Mouse (Mus musculus) megakaryocyte progenitor cell, adult 5-6 weeks (primary cell): ENCODE measurements around the gene Parp16. TPM values are rescaled to one million over a fixed set of nuclear protein-coding genes. Genes with fewer than 3 reads are reported as not detected.
"Not testable (repeated sequence)": the region's sequence is repeated elsewhere in the genome, so short reads cannot be mapped to it uniquely, and the experiment has no call there.

ENCODE experiments used
- ATAC-seq: replicated peaks from 2 replicates; pipeline ENCODE4 v1.8.0; 2016; ENCODE audit warnings: mild to moderate bottlenecking, moderate TSS enrichment, inconsistent platforms; ENCODE audit not compliant: poor library complexity
- total RNA-seq, 2 experiments: library from RNA; stranded (forward) in 1 of 2; stranded (reverse) in 1 of 2; fragments of 157-497, 149-512 nt in 1 of 2; fragments of 200-1000 nt in 1 of 2; gene quantifications; 2 replicates each; pipeline versions ENCODE4 v1.2.3 to v1.2.4; 2015 to 2017

The Parp16 gene
- total RNA-seq, 2 experiments from 2014 or later = 2.8 to 3.3 TPM

DNA sequence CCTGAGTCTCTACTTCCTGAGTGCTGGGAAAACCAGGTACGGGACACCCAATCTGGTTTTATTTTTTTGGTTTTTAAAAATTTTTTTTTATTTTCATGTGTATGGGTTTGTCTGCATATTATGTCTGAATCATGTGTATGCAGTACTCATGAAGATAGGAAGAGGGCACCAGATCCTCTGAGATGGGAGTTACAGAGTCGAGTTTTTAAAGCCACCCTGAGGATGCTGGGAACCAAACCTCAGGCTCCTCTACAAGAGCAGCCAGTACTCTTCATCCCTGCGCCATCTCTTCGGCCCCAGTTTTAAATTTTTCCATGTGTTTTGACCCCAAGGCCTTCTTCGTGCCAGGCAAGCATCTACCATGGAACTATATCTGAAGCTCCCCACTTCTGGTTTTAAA lies 44.6 kb downstream of the Parp16 start:
- ATAC-seq = no peak

DNA sequence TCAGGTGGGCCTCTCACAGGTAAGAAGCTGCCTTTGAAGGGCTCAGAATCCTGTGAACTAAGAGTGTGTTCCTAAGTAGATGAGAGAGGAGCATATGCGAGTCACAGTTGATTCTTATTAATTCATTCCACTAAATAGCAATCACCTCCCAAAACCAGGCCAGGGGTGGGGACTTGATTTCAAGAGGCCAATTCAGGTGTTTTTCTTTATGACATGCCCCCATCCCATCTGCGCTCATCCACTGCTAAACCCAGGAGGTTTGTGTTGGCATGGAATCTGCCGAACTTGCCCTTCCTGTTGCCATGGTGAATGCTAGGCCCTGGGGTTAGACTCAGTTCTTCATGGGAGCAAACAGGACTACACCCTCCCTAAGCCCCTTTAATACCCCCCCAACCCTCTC lies 45.4 kb downstream of the Parp16 start:
- ATAC-seq = no peak

DNA sequence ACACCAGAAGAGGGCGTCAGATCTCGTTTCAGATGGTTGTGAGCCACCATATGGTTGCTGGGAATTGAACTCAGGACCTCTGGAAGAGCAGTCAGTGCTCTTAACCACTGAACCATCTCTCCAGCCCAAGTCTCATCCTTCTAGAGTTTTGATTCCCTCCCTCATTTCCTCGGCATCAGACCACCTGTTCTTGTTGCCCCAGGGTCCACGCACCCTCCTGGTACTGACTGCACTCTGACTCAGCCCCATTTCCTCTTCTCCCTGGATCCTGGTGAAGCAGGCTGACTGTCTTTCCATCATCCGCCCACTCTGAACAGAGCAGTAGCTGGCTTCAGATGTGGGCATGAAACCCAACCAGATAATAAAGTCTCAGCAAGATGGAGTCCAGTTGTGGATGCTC lies 46.8 kb downstream of the Parp16 start:
- no peak for ATAC-seq

- no peak for ATAC-seq
These were observed 48.1 kb downstream of the Parp16 start for GRCm38 (mm10) chr9:65243249-65243648.

GRCm38 (mm10) chr9:65244036-65244806 lies 49.1 kb downstream of the Parp16 start:
- ATAC-seq = no peak

DNA sequence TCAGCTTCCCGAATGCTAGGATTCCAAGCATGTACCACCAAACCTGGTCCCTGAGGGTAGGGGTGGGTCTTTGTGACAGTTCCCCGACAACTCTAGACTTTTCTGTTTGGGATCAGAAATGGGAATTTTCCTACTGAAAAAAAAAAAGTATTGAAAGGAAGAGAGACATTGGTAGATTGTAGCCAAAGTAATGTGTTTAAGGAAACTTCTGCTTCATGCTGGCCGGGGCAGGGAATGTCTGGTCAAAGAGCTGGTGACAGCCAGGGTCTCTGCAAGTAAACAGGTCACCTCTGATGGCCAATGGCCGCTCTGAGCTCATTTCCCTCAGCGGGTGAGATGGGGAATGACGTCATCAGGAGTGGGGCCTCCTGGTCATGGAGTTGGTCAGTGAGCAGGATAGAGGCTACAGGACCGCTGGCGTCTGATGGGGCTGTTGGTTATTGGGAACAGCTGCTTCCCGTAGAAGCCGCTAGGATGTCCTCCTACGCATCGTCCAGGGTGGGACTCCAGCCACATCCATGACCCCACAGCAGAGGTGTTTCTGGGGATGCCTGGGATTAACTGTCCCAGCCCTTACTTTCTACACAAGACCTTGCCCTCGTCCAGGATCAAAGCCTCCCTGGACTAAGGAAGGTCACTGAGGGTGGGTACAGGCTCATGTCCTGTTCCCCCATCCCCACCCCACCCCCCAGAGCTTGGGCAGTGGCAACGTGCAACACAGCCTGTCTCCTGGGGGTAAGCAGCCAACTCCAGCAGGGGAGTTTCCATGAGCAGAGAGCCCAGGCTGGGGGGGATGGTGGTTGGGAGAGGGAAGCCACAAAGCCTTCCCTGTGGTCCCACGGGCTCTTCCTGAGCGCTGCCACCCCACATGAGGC lies 52.6 kb downstream of the Parp16 start:
- ATAC-seq = no peak

- ATAC-seq = no peak
These were observed 53.2 kb downstream of the Parp16 start for GRCm38 (mm10) chr9:65248377-65248690.

DNA sequence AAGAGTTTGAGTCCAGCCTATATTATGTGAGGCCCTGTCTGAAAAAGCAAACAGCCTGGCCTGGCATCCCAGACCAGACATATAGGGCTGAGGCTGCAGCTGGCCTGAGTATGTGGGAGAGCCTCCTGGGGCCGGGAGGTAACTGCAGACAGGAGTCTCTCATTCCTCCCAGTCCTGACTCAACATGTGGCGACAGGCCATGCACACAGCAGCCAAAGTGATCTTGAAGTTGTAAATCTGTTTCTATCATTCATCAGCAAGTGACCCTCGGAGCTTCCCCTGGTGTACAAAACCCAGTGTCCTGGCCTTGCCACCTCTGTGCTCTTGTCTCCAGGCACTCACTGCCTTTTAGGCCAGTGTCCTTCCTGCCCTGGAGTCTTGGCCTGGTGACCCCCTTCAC lies 56.9 kb downstream of the Parp16 start:
- no peak for ATAC-seq

GRCm38 (mm10) chr9:65255906-65256600 lies 60.9 kb downstream of the Parp16 start:
- ATAC-seq = no peak

GRCm38 (mm10) chr9:65257218-65257910 lies 62.2 kb downstream of the Parp16 start:
- no peak for ATAC-seq

DNA sequence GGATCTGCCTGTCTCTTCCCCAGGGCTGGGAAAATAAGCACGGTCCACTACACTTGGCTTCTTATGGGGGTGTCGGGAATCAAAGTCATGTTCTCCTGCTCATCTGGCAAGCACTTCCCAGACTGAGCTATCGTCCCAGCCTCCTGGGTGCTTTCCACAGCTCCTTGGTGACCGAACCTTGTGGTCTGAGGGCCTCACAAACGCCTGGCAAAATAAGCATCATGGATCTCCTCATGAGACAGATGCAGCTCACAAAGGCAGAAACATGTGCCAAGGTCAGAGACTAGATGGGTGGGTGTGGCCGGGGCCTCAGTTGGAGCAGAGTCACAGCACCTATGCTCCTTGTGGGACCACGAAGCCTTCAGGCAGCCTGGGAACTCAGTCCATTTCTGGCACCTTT lies 64.2 kb downstream of the Parp16 start:
- no peak for ATAC-seq

- no peak for ATAC-seq
These were observed 66.6 kb downstream of the Parp16 start for GRCm38 (mm10) chr9:65261591-65262230.

DNA sequence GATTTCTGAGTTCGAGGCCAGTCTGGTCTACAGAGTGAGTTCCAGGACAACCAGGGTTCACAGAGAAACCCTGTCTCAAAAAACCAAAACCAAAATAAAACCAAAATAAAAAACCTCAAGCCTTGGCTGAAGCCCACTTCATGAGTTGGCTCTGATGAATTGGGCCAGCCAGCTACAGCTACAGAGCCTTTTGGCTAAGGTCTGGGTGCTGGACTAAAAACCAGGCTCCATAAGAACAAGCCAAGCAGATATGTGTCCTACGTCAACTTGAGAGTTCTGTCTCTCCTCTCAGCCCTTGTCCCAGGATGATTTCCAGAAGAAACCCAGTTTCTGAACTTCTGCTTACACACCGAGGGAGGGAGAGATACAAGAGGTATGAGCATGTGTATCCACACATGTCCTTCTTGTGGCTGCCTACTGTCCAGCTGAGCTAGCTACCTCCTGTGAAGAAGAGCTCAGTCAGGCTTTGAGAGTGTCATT lies 67.5 kb downstream of the Parp16 start:
- no peak for ATAC-seq

DNA sequence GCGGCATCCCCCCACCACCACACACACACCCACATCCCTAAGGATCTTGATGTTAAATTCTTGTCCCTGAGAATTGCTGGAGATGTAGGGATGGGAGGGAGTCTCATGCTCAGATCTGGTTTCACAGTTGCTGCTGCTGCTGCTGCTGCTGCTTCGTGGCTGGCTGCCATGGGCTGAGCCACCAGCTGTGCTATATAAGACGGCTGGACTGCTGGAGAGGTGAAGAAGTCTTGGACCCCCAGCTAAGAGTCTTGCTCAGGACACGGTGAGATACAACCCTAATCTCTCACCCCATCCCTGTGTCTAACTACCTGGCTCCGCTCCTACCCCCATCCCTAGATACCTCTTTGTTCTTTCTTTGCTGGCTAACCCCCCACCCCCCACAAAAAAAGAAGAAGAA lies 69.8 kb downstream of the Parp16 start, which contains the start of gene Cilp:
Cilp (plus strand) TSS at position 222 of the 400 bp plus-strand sequence.
- no peak for ATAC-seq

GRCm38 (mm10) chr9:65267742-65268515 lies 72.8 kb downstream of the Parp16 start:
- ATAC-seq = no peak

DNA sequence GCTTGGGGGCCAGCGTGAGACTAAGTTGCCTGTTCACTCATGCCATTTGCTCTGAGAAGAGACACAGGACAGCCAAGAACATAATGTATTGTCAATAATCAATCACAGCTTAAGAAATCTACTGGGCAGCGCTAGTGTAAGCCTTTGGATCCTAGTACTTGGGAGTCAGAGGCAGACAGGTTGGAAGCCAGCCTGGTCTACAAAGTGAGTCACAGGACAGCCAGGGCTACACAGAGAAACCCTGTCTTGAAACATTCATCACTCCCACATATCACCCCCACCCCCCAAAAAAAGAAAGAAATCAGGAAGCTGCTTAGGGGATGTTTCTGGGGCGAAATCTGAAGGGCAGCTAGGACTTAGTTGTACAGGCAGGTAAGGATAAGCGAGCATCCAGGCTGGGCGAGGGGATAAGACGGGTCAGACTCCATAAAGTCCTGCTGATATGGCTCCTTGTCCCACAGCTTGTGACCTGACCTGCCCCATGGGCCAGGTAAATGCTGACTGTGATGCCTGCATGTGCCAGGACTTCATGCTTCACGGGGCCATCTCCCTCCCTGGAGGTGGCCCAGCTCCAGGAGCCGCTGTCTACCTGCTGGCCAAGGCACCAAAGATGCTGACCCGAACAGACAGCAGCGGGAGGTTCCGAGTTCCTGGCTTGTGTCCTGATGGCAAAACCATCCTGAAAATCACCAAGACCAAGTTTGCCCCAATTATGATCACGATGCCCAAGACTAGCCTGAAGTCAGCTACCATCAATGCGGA lies 78.1 kb downstream of the Parp16 start:
- no peak for ATAC-seq

DNA sequence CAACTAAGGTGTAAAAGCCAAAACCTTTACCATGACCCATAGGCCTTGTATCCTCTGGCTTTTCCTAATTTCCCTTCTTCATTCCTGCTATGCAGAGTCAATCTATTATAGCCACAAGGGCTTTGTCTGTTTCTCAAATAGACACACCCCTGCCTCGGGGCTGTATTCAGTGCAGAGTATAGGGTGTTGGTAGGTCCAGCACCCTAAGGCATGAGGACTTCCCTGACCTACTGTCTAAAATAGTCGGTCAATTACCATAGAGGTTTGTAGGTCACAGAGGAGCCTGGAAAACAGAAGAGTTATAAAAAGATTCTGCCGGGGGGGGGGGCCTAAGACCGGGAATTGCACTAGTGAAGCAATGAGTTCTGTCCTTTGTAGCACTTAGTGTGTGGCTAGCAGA lies 78.7 kb downstream of the Parp16 start:
- ATAC-seq = no peak

DNA sequence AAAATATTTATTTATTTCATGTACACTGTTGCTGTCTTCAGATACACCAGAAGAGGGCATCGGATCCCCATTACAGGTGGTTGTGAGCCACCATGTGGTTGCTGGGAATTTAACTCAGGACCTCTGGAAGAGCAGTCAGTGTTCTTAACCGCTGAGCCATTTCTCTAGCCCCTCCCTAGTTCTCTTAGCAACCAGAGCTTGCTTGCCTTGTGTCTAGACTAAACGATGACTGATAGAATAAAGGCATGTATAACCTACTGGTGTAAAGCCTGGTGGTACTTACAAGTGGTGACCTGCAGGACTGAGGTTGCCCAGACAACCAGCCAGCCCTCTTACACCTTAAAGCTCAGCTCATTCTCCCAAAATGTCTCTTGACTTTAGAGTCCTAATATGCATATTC lies 79.7 kb downstream of the Parp16 start:
- not testable (repeated sequence) for ATAC-seq
